Mouse (Mus musculus) heart, postnatal 10 days (tissue): Measurements from ENCODE around the gene Rab5c. TPM values are rescaled to one million over a fixed set of nuclear protein-coding genes. Genes with fewer than 3 reads are reported as not detected.

Experiments used
- total RNA-seq, 2 experiments: library from RNA; stranded (reverse); gene quantifications; 2 replicates each; pipeline ENCODE4 v1.2.3; 2021

Rab5c gene
- total RNA-seq, 2 experiments from 2014 or later: 85.3 to 97.8 TPM

Other genes with a start within 250 kb of the Rab5c start
- gene Acly, start 210.2 kb downstream of the Rab5c start, total RNA-seq: 10 to 100 TPM; 47.8 to 51.1 TPM
- under 1 TPM; 0.17 to 0.38 TPM for gene Ttc25, start 192.6 kb downstream of the Rab5c start, total RNA-seq
- 1 to 10 TPM; 6.1 to 7.1 TPM for gene Cnp, start 163.3 kb downstream of the Rab5c start, total RNA-seq
- 10 to 100 TPM; 53.7 to 63.9 TPM for gene Nkiras2, start 119.0 kb downstream of the Rab5c start, total RNA-seq
- gene Dnajc7, start 118.0 kb downstream of the Rab5c start, total RNA-seq: 100 to 1,000 TPM; 199 to 207 TPM
- under 1 TPM; 0.30 to 0.65 TPM for gene Zfp385c, start 45.8 kb downstream of the Rab5c start, total RNA-seq
- gene Dhx58, start 33.9 kb downstream of the Rab5c start, total RNA-seq: under 1 TPM; 0.42 to 0.50 TPM
- gene Kat2a, start 25.8 kb downstream of the Rab5c start, total RNA-seq: 10 to 100 TPM; 16.1 to 16.6 TPM
- not detected for gene Hspb9, start 24.4 kb downstream of the Rab5c start, total RNA-seq
- gene Kcnh4, start 21.7 kb upstream of the Rab5c start, total RNA-seq: not detected
- gene Hcrt, start 24.7 kb upstream of the Rab5c start, total RNA-seq: not detected
- gene Ghdc, start 32.7 kb upstream of the Rab5c start, total RNA-seq: 10 to 100 TPM; 10.4 to 12.6 TPM
- 10 to 100 TPM; 52.1 to 58.6 TPM for gene Stat5b, start 112.5 kb upstream of the Rab5c start, total RNA-seq
- gene Stat5a, start 121.1 kb upstream of the Rab5c start, total RNA-seq: 10 to 100 TPM; 22.9 to 26.9 TPM
- 100 to 1,000 TPM; 110 to 117 TPM for gene Stat3, start 201.3 kb upstream of the Rab5c start, total RNA-seq
- 100 to 1,000 TPM; 462 to 471 TPM for gene Cavin1, start 232.7 kb upstream of the Rab5c start, total RNA-seq